Mouse (Mus musculus) forebrain, embryonic 12.5 days (tissue): ENCODE data around the gene 1700086D15Rik. TPM values are rescaled to one million over a fixed set of nuclear protein-coding genes. Genes with fewer than 3 reads are reported as not detected.

Experiments used
- ATAC-seq: fragments of 200-750 bp; cut with Nextera tagmentation; 2 replicates; pipeline ENCODE4 v1.8.0; 2017; ENCODE audit warnings: moderate TSS enrichment; ENCODE audit not compliant: low FRiP score
- H3K27ac ChIP-seq: fragments of 300-500 bp; sonication (generic); 2 replicates; pipeline ENCODE4 v1.5.1; 2016; ENCODE audit warnings: mild to moderate bottlenecking
- H3K27me3 ChIP-seq: fragments of 300-500 bp; sonication (generic); 2 replicates; pipeline ENCODE4 v1.6.1; 2016; ENCODE audit warnings: mild to moderate bottlenecking
- H3K36me3 ChIP-seq: fragments of 300-500 bp; sonication (generic); replicated peaks from 2 replicates; pipeline ENCODE4 v1.6.1; 2016; ENCODE audit warnings: mild to moderate bottlenecking
- H3K4me1 ChIP-seq: fragments of 300-500 bp; sonication (generic); 2 replicates; pipeline ENCODE4 v1.6.1; 2016
- H3K4me2 ChIP-seq: fragments of 300-500 bp; sonication (generic); 2 replicates; pipeline ENCODE4 v1.6.1; 2016; ENCODE audit warnings: mild to moderate bottlenecking, moderate library complexity
- H3K4me3 ChIP-seq: fragments of 300-500 bp; sonication (generic); replicated peaks from 2 replicates; pipeline ENCODE4 v1.5.1; 2016; ENCODE audit warnings: mild to moderate bottlenecking
- H3K9ac ChIP-seq: fragments of 300-500 bp; sonication (generic); 2 replicates; pipeline ENCODE4 v1.6.1; 2016; ENCODE audit warnings: mild to moderate bottlenecking
- H3K9me3 ChIP-seq: fragments of 300-500 bp; sonication (generic); 2 replicates; pipeline ENCODE4 v1.6.1; 2016
- WGBS: fragments of 180-500 bp; shearing (Covaris S2); methylation state at CpG from one replicate; pipeline ENCODE4 v1.1.7; 2016; 5-methylcytosine and 5-hydroxymethylcytosine counted together
- polyA plus RNA-seq: library from polyadenylated mRNA; unstranded; fragments of >200 nt; fragmentation: Nextera tagmentation; extraction: Ambion mirVana; gene quantifications from 2 replicates; pipeline ENCODE4 v1.2.1, GENCODE M21; 2016

1700086D15Rik gene
- 0.23 TPM in 1 of 2 replicates, not detected in the other for polyA plus RNA-seq

- ATAC-seq = no peak
- Histone ChIP-seq H3K27me3 (peaks cover 13% of the 10 kb centered on the region; the same call in 1 of the 2 replicates), H3K4me2 (no peak within 1 kb of the TSS), H3K36me3 (no peaks in the 10 kb centered on the region), H3K9ac (no peak within 1 kb of the TSS), H3K9me3 (no peaks in the 10 kb centered on the region), H3K4me3 (no peak within 1 kb of the TSS), H3K27ac (no peak within 1 kb of the TSS), H3K4me1 (peaks cover 9% of the 10 kb centered on the region)
- WGBS = 92% methylated on average over 5 of the region's 5 CpGs
Observed at GRCm38 (mm10) chr11:65159791-65160190, at the start of gene 1700086D15Rik. TSS of gene 1700086D15Rik (minus strand) at chr11:65159891.

- H3K27me3 ChIP-seq = no peaks in the 10 kb centered on the region
- no peak for ATAC-seq
- H3K4me3 ChIP-seq = no peak overlapping the region
- 52% methylated on average over 6 of the region's 6 CpGs for WGBS
- H3K9ac ChIP-seq = no peak overlapping the region
- peaks cover 5% of the 10 kb centered on the region for H3K4me1 ChIP-seq
- H3K36me3 ChIP-seq = no peaks in the 10 kb centered on the region
- no peak overlapping the region for H3K27ac ChIP-seq
- no peak overlapping the region for H3K4me2 ChIP-seq
- H3K9me3 ChIP-seq = no peaks in the 10 kb centered on the region
Observed at GRCm38 (mm10) chr11:65209441-65209840, 49.8 kb upstream of the 1700086D15Rik start.

- peaks cover 11% of the 10 kb centered on the region for H3K4me1 ChIP-seq
- H3K4me2 ChIP-seq = no peak overlapping the region
- H3K4me3 ChIP-seq = no peak overlapping the region
- no peaks in the 10 kb centered on the region for H3K9me3 ChIP-seq
- no peak overlapping the region for H3K27ac ChIP-seq
- H3K27me3 ChIP-seq = no peaks in the 10 kb centered on the region
- no peak for ATAC-seq
- no peaks in the 10 kb centered on the region for H3K36me3 ChIP-seq
- H3K9ac ChIP-seq = no peak overlapping the region
- WGBS = 86% methylated on average over 5 of the region's 5 CpGs
Observed at GRCm38 (mm10) chr11:65205306-65205705, 45.6 kb upstream of the 1700086D15Rik start.

DNA sequence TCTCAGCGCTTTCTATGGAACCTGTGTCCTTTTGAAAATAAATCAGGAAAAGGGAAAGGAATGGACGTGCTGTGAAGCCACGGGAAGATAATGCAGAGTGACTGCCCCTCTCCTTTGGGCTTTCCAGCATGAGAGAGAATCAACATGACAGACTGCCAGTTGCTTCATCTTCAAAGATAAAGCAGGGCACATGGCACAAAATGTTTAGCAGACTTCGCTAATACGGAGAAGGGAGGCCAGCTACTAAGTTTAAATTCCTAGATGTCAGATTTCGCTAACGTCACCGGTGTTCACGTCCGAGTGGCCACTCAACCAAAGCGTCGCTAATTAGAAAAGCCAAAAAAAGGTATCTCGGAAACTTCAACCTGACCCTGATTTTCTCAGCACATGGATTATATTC lies 45.0 kb upstream of the 1700086D15Rik start:
- Histone ChIP-seq H3K36me3 (no peaks in the 10 kb centered on the region), H3K4me2 (no peak overlapping the region), H3K27ac (no peak overlapping the region), H3K4me1 (peaks cover 11% of the 10 kb centered on the region), H3K27me3 (no peaks in the 10 kb centered on the region), H3K4me3 (no peak overlapping the region), H3K9ac (no peak overlapping the region), H3K9me3 (no peaks in the 10 kb centered on the region)
- 82% methylated on average over 13 of the region's 13 CpGs for WGBS
- no peak for ATAC-seq

DNA sequence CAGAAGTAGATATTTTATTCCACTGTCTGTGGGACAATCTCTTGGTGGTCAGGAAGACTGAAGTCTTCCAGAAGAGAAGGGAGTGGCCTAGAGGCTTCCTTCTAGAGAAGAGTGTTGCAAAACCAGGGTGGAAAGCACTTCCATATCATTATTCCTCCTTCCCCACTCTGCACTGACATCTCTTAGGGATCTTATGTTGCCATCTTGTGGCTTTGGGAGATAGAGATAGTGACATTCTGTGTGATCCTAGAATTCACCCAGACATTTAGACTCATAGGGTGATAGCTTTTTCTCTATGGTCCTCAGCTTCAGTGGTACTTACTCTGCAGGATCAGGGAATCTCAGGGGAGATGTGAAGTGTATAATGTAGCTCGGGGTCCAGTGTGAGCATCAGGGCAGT lies 43.3 kb upstream of the 1700086D15Rik start:
- Histone ChIP-seq H3K27ac (no peak overlapping the region), H3K9me3 (no peaks in the 10 kb centered on the region), H3K4me2 (no peak overlapping the region), H3K27me3 (no peaks in the 10 kb centered on the region), H3K4me3 (no peak overlapping the region), H3K36me3 (no peaks in the 10 kb centered on the region), H3K9ac (no peak overlapping the region), H3K4me1 (peaks cover 11% of the 10 kb centered on the region)
- 91% methylated on average over 1 of the region's 1 CpGs for WGBS
- no peak for ATAC-seq

- peaks cover 11% of the 10 kb centered on the region for H3K4me1 ChIP-seq
- no peak for ATAC-seq
- H3K27me3 ChIP-seq = no peaks in the 10 kb centered on the region
- H3K4me3 ChIP-seq = no peak overlapping the region
- no peaks in the 10 kb centered on the region for H3K36me3 ChIP-seq
- 44% methylated on average over 5 of the region's 5 CpGs for WGBS
- no peaks in the 10 kb centered on the region for H3K9me3 ChIP-seq
- H3K27ac ChIP-seq = no peak overlapping the region
- H3K4me2 ChIP-seq = no peak overlapping the region
- H3K9ac ChIP-seq = no peak overlapping the region
Observed at GRCm38 (mm10) chr11:65202236-65202635, 42.5 kb upstream of the 1700086D15Rik start.

- H3K4me3 ChIP-seq = no peak overlapping the region
- no peaks in the 10 kb centered on the region for H3K36me3 ChIP-seq
- ATAC-seq = no peak
- H3K4me2 ChIP-seq = no peak overlapping the region
- 86% methylated on average over 3 of the region's 3 CpGs for WGBS
- no peaks in the 10 kb centered on the region for H3K9me3 ChIP-seq
- H3K9ac ChIP-seq = no peak overlapping the region
- no peak overlapping the region for H3K27ac ChIP-seq
- H3K4me1 ChIP-seq = peaks cover 5% of the 10 kb centered on the region; the same call in 1 of the 2 replicates
- no peaks in the 10 kb centered on the region for H3K27me3 ChIP-seq
Observed at GRCm38 (mm10) chr11:65198026-65198425, 38.3 kb upstream of the 1700086D15Rik start.

DNA sequence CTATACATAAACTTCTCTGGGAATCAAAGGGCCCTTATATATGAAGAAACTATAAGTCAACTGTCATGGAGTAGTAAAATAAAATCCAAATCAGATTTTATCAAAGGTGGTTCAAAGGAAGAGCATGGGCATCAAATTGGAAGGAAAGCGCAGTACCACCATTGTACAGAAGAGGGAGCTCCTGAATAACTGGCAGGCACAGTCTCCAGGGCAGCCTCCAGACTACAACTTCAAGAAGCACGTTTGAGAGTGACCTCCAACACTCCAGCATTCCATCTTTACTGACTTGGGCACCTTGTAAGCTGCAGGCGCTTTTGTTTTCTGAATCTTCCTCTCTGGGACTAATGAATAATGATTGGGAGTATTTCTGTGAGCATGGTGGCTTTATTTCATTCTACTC lies 37.6 kb upstream of the 1700086D15Rik start:
- no peak; the same call in 1 of the 2 replicates for ATAC-seq
- WGBS = 5% methylated on average over 3 of the region's 3 CpGs

DNA sequence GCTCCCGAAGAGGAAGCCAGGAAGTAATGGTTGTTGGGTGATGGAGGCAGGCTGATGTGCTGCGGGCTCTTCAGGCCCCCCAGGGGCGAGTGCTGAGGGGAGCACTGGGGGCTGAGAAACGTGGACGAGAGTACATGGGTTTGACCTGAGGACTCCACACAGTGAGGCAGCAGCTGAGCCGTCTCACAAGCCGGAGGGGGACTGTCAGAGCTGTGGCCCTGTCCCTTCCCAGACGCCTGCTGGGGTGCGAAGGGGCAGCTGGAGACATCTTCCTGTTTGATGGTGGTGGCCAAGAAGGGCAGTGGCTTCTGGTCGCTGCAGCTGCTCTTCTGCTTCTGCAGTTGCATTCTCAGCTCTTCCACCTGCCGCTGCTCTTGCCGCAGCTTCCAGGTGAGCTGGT lies 27.3 kb upstream of the 1700086D15Rik start:
- Histone ChIP-seq H3K4me3 (no peak overlapping the region), H3K9ac (no peak overlapping the region), H3K27me3 (no peaks in the 10 kb centered on the region), H3K27ac (no peak overlapping the region), H3K4me2 (no peak overlapping the region), H3K9me3 (no peaks in the 10 kb centered on the region), H3K4me1 (no peaks in the 10 kb centered on the region), H3K36me3 (no peaks in the 10 kb centered on the region)
- 85% methylated on average over 12 of the region's 12 CpGs for WGBS
- no peak for ATAC-seq

More for the DNA sequence above, 37.6 kb upstream of the 1700086D15Rik start:
- Histone ChIP-seq H3K9ac (no peak overlapping the region), H3K4me3 (no peak overlapping the region), H3K9me3 (no peaks in the 10 kb centered on the region), H3K4me2 (no peak overlapping the region), H3K27me3 (no peaks in the 10 kb centered on the region), H3K27ac (no peak overlapping the region), H3K36me3 (no peaks in the 10 kb centered on the region), H3K4me1 (peaks cover 5% of the 10 kb centered on the region; the same call in 1 of the 2 replicates)

GRCm38 (mm10) chr11:65185114-65185513 lies 25.4 kb upstream of the 1700086D15Rik start:
- Histone ChIP-seq H3K4me3 (no peak overlapping the region), H3K4me1 (no peaks in the 10 kb centered on the region), H3K27ac (no peak overlapping the region), H3K9me3 (no peaks in the 10 kb centered on the region), H3K9ac (no peak overlapping the region), H3K27me3 (no peaks in the 10 kb centered on the region), H3K4me2 (no peak overlapping the region), H3K36me3 (no peaks in the 10 kb centered on the region)
- ATAC-seq = no peak
- WGBS = 89% methylated on average over 1 of the region's 1 CpGs

DNA sequence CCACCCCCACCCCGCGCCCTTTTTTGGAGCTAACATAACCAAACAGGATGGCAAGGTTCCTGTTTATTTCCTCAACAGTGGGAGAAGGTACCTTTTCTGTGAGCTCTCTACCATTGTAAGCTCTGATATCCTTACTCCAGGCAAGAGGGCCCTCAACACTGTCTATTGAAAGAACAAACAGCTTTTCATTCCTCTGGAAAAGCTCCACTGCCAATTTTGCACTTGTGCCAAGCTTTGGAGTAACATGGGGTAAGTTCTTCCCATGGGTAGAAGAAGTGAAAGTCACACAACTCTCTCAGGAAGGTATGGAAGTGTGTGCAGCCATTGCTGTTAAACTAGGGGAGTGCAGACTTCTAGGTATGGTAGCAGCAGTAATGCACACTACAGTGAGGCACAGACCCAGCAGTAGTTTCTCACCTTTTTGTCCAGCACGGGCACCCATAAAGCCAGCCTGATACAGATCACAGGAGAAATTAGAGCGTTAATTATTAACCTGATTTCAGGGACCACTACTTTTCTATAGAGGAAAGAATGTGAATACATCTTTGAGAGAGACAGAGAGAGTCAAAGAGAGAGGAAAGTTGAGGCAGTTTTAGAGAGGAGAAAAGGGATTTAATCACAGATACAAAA lies 10.5 kb upstream of the 1700086D15Rik start:
- Histone ChIP-seq H3K4me1 (no peaks in the 10 kb centered on the region), H3K27me3 (no peaks in the 10 kb centered on the region), H3K9ac (no peak overlapping the region), H3K27ac (no peak overlapping the region), H3K4me2 (no peak overlapping the region), H3K9me3 (no peaks in the 10 kb centered on the region), H3K36me3 (no peaks in the 10 kb centered on the region), H3K4me3 (no peak overlapping the region)
- ATAC-seq = no peak
- WGBS = 91% methylated on average over 4 of the region's 4 CpGs

GRCm38 (mm10) chr11:65162767-65163120 lies 3.1 kb upstream of the 1700086D15Rik start, which contains the start of gene Arhgap44:
TSS of gene Arhgap44 (minus strand) at chr11:65162961.
- no peaks in the 10 kb centered on the region for H3K36me3 ChIP-seq
- H3K4me1 ChIP-seq = peaks cover 9% of the 10 kb centered on the region
- H3K4me3 ChIP-seq = peak within 1 kb of the TSS; percentile 83
- H3K9me3 ChIP-seq = no peaks in the 10 kb centered on the region
- 0% methylated on average over 24 of the region's 27 CpGs for WGBS
- H3K27ac ChIP-seq = no peak within 1 kb of the TSS
- H3K27me3 ChIP-seq = peaks cover 13% of the 10 kb centered on the region; the same call in 1 of the 2 replicates
- peak within 1 kb of the TSS; percentile 91 for H3K4me2 ChIP-seq
- peak within 1 kb of the TSS; percentile 88 for H3K9ac ChIP-seq
- peak; percentile 97 for ATAC-seq
